Mouse (Mus musculus) splenic B cell, adult 2 months (primary cell): ENCODE data around the gene Rab3gap2.

Experiments
- DNase-seq: peaks from one replicate; pipeline ENCODE4 v3.0.0-alpha.2; 2011; ENCODE audit warnings: low read depth, low spot score
- H3K27me3 ChIP-seq: 2 replicates; pipeline ENCODE4 v1.6.1; 2012; ENCODE audit warnings: mild to moderate bottlenecking, low read length, moderate library complexity, mixed read lengths; ENCODE audit not compliant: control insufficient read depth, poor library complexity, insufficient read depth, severe bottlenecking
- H3K36me3 ChIP-seq: 2 replicates; pipeline ENCODE4 v1.6.1; 2012; ENCODE audit warnings: mild to moderate bottlenecking, low read length, moderate library complexity, mixed read lengths; ENCODE audit not compliant: control insufficient read depth, poor library complexity, insufficient read depth, severe bottlenecking

Rab3gap2 gene

DNA sequence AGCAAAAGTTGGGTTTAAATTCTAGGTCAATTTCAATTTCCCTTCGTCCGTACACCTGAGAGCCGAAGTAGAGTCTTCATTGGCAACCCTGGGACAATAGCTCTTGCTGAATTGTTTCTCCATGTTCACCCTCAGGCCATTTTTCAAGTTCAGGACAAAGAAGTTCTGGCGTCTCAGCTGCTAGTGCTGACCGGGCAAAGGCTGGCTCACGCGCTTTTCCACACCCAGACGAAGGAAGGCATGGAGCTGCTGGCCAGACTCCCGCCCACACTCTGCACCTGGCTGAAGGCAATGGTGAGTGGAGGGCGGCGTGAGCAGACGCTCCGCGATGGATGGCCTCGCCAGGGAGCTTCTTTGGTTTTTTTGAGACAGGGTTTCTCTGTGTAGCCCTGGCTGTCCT lies 79.3 kb downstream of the Rab3gap2 start:
- Histone ChIP-seq H3K27me3 (no peaks in the 10 kb centered on the region), H3K36me3 (peaks cover 16% of the 10 kb centered on the region)
- DNase-seq, result no peak

- H3K27me3 ChIP-seq, result no peaks in the 10 kb centered on the region
- DNase-seq, result no peak
- H3K36me3 ChIP-seq, result peaks cover 13% of the 10 kb centered on the region
Measured at GRCm38 (mm10) chr1:185284740-185285139, 80.8 kb downstream of the Rab3gap2 start.

- H3K36me3 ChIP-seq, result peaks cover 13% of the 10 kb centered on the region
- DNase-seq, result no peak
- H3K27me3 ChIP-seq, result no peaks in the 10 kb centered on the region
Measured at GRCm38 (mm10) chr1:185285171-185285570, 81.3 kb downstream of the Rab3gap2 start.

GRCm38 (mm10) chr1:185287066-185287465 lies 83.1 kb downstream of the Rab3gap2 start:
- no peaks in the 10 kb centered on the region for H3K27me3 ChIP-seq
- H3K36me3 ChIP-seq, result peaks cover 16% of the 10 kb centered on the region
- DNase-seq, result no peak

DNA sequence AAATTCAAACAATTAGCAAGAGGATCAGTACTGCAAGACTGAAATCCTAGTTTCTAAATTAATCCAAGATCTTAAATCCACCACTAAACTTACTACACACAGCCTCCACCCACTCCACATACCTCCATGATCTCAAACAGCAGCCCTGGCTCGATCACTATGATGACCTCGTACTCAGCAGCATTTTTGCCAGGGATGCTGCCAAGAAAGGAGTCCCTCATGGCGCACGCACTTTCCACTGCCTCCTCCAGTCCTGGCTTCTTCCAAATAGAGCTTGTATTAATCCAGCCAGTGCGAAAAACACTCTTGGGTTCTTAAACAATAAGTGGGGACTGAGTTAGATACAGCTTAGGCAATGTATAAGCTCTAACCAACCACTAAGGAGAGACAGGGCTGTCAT lies 85.3 kb downstream of the Rab3gap2 start:
- no peak for DNase-seq
- H3K27me3 ChIP-seq, result no peaks in the 10 kb centered on the region
- peaks cover 10% of the 10 kb centered on the region for H3K36me3 ChIP-seq

DNA sequence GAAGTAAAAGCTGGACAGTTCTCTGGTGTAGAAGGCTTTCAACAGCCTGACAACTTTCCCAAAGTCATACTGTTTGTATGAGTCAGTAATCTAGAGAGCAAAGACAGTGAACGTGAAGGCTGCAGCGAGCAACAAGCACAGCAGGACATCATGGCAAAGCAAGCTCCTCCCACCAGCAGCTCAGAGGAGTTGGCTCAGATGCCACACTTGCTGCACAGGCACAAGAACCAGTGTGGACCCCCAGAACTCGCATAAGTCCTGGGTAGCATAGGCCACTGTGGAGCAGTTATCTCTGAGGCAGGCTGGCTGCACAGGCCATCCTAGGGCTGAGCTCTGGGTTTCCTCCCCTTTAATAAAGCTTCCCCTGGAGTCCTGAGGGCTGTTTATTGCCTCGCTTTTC lies 87.4 kb downstream of the Rab3gap2 start:
- Histone ChIP-seq H3K36me3 (peaks cover 8% of the 10 kb centered on the region), H3K27me3 (no peaks in the 10 kb centered on the region)
- no peak for DNase-seq

GRCm38 (mm10) chr1:185292646-185293360 lies 88.9 kb downstream of the Rab3gap2 start:
- Histone ChIP-seq H3K27me3 (no peaks in the 10 kb centered on the region), H3K36me3 (peaks cover 6% of the 10 kb centered on the region)
- DNase-seq, result no peak

- no peak for DNase-seq
- peaks cover 4% of the 10 kb centered on the region for H3K36me3 ChIP-seq
- H3K27me3 ChIP-seq, result no peaks in the 10 kb centered on the region
Measured at GRCm38 (mm10) chr1:185296850-185297249, 92.9 kb downstream of the Rab3gap2 start.

DNA sequence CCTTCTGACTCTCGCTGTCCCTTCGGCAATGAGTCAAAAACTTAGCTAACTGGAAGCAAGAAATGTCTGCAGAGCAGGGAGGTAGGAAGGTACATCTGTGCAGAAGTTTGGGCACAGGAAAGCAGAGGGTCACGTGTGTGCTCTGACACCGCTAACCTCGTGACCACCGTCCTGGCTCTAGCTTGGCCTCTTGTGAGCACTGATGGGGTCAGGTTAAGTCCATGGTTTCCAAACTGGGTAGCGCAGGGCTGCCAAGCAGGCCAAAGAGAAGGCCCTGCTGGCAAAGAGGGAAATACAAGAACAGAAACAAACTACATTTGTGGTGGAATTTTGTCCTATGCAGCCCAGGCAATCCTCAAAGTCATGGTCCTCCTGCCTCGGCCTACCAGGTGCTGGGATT lies 94.6 kb downstream of the Rab3gap2 start:
- Histone ChIP-seq H3K27me3 (no peaks in the 10 kb centered on the region), H3K36me3 (peaks cover 1% of the 10 kb centered on the region)
- no peak for DNase-seq

DNA sequence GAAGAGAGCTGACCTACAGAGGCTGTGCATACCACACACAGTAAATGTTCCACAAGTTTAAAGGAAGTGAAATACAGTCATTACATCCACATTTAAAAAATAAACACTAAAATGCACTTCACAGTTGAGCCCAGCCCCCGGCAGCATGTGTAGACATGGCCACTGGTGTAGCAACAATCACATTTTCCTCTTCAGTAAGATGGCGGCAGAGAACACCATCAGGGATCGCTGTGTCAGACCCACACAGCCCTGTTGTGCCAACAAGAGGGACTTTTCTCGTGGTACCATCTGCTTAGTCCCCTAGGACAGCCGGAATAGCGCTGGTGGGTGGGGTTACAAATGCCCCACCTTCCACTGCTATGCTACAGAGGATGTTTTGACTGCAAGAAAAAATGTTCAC lies 98.9 kb downstream of the Rab3gap2 start:
- Histone ChIP-seq H3K36me3 (peaks cover 5% of the 10 kb centered on the region; the same call in 1 of the 2 replicates), H3K27me3 (no peaks in the 10 kb centered on the region)
- DNase-seq, result no peak

DNA sequence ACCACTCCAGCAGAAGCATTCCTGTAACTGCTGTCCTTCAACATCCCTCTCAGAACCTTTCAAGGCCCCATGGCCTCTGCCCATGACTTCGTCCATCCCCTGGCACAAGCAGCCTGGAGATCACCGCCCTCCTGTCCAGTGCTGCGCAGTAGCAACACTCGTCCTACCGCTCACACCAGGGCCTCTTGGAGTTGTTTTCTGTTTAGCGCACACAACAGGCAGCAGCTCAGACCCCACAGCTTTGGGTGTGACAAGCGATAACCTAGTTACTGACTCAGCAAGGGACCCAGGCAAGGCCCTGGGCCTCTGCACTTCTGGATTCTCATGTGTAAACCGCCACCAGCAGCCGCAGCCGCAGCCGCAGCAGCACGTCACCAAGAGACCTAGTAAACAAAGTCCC lies 102.9 kb downstream of the Rab3gap2 start:
- Histone ChIP-seq H3K27me3 (no peaks in the 10 kb centered on the region), H3K36me3 (peaks cover 7% of the 10 kb centered on the region)

GRCm38 (mm10) chr1:185307645-185308044 lies 103.7 kb downstream of the Rab3gap2 start:
- Histone ChIP-seq H3K27me3 (no peaks in the 10 kb centered on the region), H3K36me3 (peaks cover 10% of the 10 kb centered on the region)
- no peak for DNase-seq

More for the DNA sequence above, 102.9 kb downstream of the Rab3gap2 start:
- DNase-seq, result no peak

- DNase-seq, result no peak
- Histone ChIP-seq H3K36me3 (peaks cover 15% of the 10 kb centered on the region), H3K27me3 (no peaks in the 10 kb centered on the region)
Measured at GRCm38 (mm10) chr1:185308334-185308733, 104.4 kb downstream of the Rab3gap2 start.

GRCm38 (mm10) chr1:185308908-185309307 lies 105.0 kb downstream of the Rab3gap2 start:
- Histone ChIP-seq H3K36me3 (peaks cover 17% of the 10 kb centered on the region), H3K27me3 (no peaks in the 10 kb centered on the region)
- no peak for DNase-seq

GRCm38 (mm10) chr1:185311949-185312348 lies 108.0 kb downstream of the Rab3gap2 start:
- Histone ChIP-seq H3K27me3 (no peaks in the 10 kb centered on the region), H3K36me3 (peaks cover 17% of the 10 kb centered on the region)
- DNase-seq, result no peak

DNA sequence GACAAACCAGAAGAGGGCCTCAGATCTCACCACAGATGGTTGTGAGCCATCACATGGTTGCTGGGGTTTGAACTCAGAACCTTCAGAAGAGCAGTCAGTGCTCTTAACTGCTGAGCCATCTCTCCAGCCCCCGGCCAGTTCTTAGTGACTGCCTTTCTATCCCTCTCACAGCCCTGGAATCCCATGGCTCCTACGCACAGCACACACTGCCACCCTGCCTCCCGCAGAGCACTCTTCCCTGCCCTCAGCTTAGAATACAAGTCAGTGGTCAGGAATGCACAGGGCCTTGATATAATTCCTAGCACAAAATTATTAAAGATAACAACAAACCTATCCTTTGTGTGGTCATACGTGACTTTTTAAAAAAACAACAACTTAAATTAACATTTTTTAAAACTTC lies 110.6 kb downstream of the Rab3gap2 start:
- no peaks in the 10 kb centered on the region for H3K27me3 ChIP-seq
- H3K36me3 ChIP-seq, result peaks cover 17% of the 10 kb centered on the region
- no peak for DNase-seq
